Mouse (Mus musculus): Measurements from ENCODE around the gene Slc25a47.

GRCm38 (mm10) chr12:108850886-108851285 lies 15.0 kb downstream of the Slc25a47 start:
- TF ChIP-seq POLR2A (IDR thresholded peaks at IDR 0.05; ENCODE audit: control insufficient read depth, extremely low read depth, insufficient read depth, low read length, poor library complexity) = no peak
- no peak for TF ChIP-seq CTCF (IDR thresholded peaks at IDR 0.05; ENCODE audit: borderline replicate concordance, control insufficient read depth, extremely low read depth, insufficient read depth, low read length, poor library complexity)

Data from thymus, adult 2 months (tissue).